Mouse (Mus musculus): Measurements from ENCODE around the gene Fam214b. TPM values are rescaled to one million over a fixed set of nuclear protein-coding genes. Genes with fewer than 3 reads are reported as not detected.
A peak's percentile ranks its signal among the peaks of the same experiment; 100 is the strongest.

Fam214b gene
- polyA plus RNA-seq, 1 experiment, result 15.6 TPM

GRCm38 (mm10) chr4:43044673-43045072 lies 1.3 kb downstream of the Fam214b start:
- TF ChIP-seq GATA1 (IDR thresholded peaks at IDR 0.05; ENCODE audit: low read length), result no peak

- no peak for TF ChIP-seq GATA1 (IDR thresholded peaks at IDR 0.05; ENCODE audit: low read length)
Measured at GRCm38 (mm10) chr4:43043644-43044357, 2.2 kb downstream of the Fam214b start.

- TF ChIP-seq GATA1 (IDR thresholded peaks at IDR 0.05; ENCODE audit: low read length), result no peak
Measured at GRCm38 (mm10) chr4:43040881-43041547, 5.0 kb downstream of the Fam214b start.

- no peak for TF ChIP-seq GATA1 (IDR thresholded peaks at IDR 0.05; ENCODE audit: low read length)
Measured at GRCm38 (mm10) chr4:43040114-43040572, 5.9 kb downstream of the Fam214b start.

- no peak for TF ChIP-seq GATA1 (IDR thresholded peaks at IDR 0.05; ENCODE audit: low read length)
Measured at GRCm38 (mm10) chr4:43039609-43040008, 6.4 kb downstream of the Fam214b start.

- TF ChIP-seq GATA1 (IDR thresholded peaks at IDR 0.05; ENCODE audit: low read length), result no peak
Measured at GRCm38 (mm10) chr4:43038567-43039495, 7.2 kb downstream of the Fam214b start.

GRCm38 (mm10) chr4:43037860-43038566 lies 8.0 kb downstream of the Fam214b start:
- TF ChIP-seq GATA1 (IDR thresholded peaks at IDR 0.05; ENCODE audit: low read length), result peak; percentile 20

- TF ChIP-seq GATA1 (IDR thresholded peaks at IDR 0.05; ENCODE audit: low read length), result no peak
Measured at GRCm38 (mm10) chr4:43036356-43036755, 9.7 kb downstream of the Fam214b start.

GRCm38 (mm10) chr4:43035851-43036250 lies 10.2 kb downstream of the Fam214b start:
- no peak for TF ChIP-seq GATA1 (IDR thresholded peaks at IDR 0.05; ENCODE audit: low read length)

- TF ChIP-seq GATA1 (IDR thresholded peaks at IDR 0.05; ENCODE audit: low read length), result no peak
Measured at GRCm38 (mm10) chr4:43033481-43033880, 12.5 kb downstream of the Fam214b start.

- TF ChIP-seq GATA1 (IDR thresholded peaks at IDR 0.05; ENCODE audit: low read length), result no peak
Measured at GRCm38 (mm10) chr4:43032501-43032900, 13.5 kb downstream of the Fam214b start.

GRCm38 (mm10) chr4:43031237-43031995 lies 14.6 kb downstream of the Fam214b start, which contains the start of gene Stoml2:
Stoml2 (minus strand) TSS chr4:43031710.
- TF ChIP-seq GATA1 (IDR thresholded peaks at IDR 0.05; ENCODE audit: low read length), result no peak

- no peak for TF ChIP-seq GATA1 (IDR thresholded peaks at IDR 0.05; ENCODE audit: low read length)
Measured at GRCm38 (mm10) chr4:43030780-43031230, 15.2 kb downstream of the Fam214b start.

- no peak for TF ChIP-seq GATA1 (IDR thresholded peaks at IDR 0.05; ENCODE audit: low read length)
Measured at GRCm38 (mm10) chr4:43030352-43030751, 15.7 kb downstream of the Fam214b start.
